Mouse (Mus musculus) skeletal muscle tissue, adult 2 months (tissue): ENCODE data around the gene Anp32e.
"Not testable (repeated sequence)": the region's sequence is repeated elsewhere in the genome, so short reads cannot be mapped to it uniquely, and the experiment has no call there.

Experiments
- DNase-seq: peaks from one replicate; pipeline ENCODE4 v3.0.0-alpha.2; 2012; ENCODE audit warnings: low read depth, low spot score

Gene Anp32e

DNA sequence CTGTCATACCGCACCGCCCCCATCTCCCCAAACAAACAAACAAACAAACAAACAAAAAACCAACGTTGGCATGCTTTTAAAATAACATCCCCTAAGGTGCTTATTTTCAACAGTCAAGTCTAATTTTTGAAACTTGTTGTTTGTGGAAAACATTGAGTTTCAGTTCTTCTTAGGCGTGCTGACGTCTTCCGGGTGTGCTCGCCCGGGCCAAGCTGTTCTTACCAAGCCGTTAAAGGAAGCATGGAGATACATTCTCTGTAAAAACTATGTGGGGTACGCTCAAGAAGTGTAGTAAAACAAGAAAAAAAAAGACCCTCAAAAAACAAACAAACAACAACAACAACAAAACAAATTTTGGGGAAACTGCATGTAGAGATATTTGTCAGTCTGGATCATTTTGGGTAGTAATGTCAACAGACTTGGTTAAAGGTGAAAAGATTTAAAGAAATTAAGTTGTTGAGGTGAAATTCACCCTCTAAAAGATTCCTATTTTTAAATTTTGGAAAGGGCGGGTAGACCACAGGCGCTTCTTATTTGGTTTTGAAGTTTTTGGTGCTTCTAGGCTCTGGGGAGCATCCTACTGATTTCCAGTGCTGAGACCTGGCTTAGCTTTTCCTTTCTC, 43.3 kb downstream of the Anp32e start:
- no peak for DNase-seq

GRCm38 (mm10) chr3:95972873-95973634, 44.0 kb downstream of the Anp32e start:
- DNase-seq = no peak

DNA sequence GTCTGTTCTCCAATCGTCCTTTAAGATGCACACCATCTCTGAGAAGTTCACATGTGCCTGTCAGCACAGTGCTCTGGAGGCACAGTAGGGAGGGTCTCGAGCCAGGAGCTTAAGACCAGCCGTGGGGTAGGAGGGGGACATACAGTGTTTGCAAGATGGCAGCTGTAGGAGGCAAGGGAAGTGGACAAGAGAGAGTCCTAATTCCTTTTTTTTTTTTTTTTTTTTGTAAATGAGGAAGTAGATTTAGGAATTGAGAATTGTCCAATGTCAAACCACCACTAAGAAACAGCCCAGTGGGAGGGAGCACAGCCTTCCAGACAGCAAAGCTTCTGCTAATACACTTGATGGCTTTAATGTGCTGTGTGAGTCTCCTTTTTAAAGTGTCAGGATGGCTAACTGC, 48.0 kb downstream of the Anp32e start:
- no peak for DNase-seq

GRCm38 (mm10) chr3:95977587-95977986, 48.5 kb downstream of the Anp32e start:
- not testable (repeated sequence) for DNase-seq

DNA sequence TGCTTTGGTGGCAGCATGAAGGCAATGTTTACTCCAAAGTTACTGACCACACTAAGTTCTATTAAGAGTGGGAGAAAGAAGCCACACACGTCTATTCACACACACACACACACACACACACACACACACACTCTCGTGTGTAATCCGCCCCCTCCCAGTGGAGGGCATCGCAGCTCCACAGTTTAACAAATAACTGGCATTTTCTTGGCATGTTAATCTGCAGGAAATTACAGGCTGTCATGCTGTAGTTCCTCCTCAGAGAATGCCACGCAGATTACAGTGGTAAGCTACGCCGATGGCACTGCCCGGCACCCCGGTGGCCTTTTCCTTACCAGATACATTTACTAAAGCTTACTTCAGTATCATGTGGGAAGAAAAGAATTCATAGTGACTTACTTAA, 49.2 kb downstream of the Anp32e start:
- no peak for DNase-seq

DNA sequence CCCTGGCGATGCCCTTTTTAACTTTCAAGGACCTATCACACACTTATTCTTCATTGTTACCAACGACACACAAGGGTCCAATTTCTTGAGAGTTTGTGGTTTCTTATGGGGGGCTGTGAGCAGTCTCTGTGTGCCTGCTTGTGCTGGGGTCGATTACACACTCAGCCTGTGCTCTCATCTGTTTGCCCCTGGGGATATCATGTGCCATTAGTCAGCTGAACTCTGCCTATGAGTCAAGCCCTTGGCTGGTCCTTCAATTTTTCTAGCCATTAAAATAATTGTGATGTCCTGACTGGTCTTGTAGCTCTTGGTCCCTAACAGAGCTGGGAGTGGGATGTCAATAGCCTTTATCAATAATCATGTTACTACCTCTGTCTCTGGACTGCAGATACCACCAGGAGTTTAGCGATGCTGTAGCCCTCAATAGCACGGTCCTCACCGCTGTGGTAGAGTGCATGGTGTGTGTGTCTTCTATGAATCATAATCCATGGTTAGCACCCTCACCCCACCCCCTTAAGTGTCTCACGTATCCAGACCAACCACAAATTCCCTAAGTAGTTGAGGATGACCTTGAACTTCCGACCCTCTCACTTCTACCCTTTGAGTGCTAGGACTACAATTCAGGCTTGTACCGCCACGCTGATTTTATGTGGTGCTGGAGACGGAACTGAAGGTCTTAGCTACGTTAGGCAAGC, 51.4 kb downstream of the Anp32e start:
- no peak for DNase-seq

DNA sequence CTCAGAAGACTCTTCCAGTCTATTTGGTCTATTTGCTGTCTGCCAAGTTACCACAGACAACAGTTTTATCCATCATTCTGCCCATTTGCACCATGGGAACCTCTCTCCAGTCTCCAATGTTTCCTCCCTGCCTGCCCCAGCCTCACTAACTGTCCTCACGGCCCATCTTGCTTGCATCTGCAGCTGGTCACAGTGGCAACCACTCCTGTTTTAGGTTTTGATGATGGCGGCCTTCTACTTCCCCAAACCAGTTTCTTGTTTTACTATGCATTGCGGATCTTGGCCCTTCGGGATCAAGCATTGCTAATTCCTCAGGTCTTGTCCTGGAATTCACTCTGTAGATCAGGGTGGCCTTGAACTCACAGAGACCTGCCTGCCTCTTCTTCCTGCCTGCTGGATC, 53.1 kb downstream of the Anp32e start:
- no peak for DNase-seq

GRCm38 (mm10) chr3:95985209-95986000, 56.4 kb downstream of the Anp32e start:
- DNase-seq = peak; percentile 89

DNA sequence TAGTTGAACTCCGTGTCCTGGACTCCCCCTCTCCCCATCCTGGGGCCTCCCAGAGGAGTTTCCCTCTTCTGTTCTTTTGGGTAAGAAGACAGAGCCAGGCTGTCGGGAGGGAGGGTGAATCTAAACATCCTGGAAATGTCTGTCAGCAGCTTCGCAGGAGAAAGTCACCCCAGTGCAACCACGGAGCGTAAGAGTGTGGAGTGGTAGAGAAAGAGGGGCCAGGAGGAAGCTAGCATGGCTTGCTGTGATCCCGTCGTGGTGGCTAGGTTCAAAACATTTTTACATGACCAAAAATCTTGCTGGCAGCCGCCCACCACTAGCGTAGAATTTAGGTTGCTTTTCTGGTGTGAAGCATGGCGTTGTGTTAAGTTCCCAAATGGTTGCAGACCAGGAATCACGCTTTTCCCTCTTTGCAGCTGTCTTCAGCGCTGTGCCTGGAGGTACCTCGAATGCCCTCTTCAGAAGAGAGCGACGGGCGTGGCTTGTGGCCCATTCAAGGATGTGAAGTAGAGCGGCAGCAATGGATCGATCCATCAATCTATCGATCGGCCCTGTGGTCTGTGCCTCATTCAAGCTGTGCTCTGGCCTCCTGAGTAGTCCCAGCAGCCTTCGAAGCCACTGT, 57.1 kb downstream of the Anp32e start:
- no peak for DNase-seq

DNA sequence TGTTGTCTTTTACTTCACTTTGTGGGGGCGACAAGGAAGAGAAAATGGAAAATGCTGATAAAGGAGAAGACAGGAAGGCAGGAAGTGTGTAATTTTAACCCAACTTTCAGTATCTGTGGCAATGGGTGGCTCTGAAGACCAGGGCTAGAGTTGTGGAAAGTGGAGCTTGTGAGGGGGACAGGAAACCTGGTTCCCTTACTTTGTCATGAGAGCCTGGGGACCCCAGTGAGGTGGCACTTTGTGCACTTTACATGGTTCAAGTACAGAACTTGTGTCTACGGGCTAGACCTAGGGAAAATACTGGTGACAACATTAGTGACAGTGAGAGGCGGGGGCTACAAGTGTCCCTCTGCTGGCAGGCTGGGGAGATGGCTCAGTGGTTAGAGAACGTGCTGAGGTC, 57.9 kb downstream of the Anp32e start:
- no peak for DNase-seq

- DNase-seq = no peak
These were observed 58.5 kb downstream of the Anp32e start for GRCm38 (mm10) chr3:95987386-95988110.

DNA sequence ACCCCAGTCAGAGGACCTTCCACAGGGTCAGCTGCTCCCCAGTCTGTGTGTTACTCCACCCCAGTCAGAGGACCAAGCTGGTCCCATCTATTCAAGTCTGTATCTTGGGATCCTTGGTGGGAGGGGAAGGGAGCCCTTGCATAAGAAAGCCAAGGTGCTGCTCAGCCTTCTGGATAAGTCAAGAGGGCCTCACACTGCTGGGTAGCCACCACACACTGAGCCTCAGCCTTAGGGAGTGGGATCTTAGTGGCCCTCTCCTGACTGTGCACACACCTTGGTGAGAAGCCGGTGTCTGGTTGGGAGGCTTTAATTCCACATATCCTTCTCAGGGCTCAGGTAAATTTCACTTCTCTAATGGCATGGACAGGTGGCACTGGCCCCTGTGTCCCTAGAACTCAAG, 59.1 kb downstream of the Anp32e start:
- DNase-seq = no peak

GRCm38 (mm10) chr3:95988969-95989368, 59.9 kb downstream of the Anp32e start:
- DNase-seq = peak; percentile 80

DNA sequence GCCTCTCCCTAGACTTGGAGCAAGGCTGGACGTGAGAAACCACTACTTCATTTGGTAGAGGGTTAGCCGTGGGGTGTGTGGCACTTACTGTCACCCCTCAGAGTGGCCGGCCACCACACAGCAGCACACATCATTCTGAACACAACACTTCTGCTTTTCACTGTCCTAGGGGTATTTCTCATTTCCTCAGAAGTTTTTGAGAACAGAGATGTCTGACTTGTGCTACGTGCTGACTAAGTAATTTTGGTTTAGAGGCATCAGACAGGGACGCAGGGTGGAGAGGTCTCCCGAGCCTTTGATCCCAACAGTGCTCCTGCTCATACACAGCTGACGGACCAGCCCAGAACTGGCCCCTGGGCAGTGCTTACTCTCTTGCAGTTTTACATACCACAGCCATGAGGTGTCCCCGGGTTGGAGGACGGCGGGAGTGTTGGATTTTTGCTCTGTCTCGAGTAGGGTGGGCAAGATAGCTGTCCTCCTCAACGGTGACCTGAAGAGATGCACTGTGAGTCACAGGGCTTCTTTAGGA, 61.4 kb downstream of the Anp32e start:
- no peak for DNase-seq

DNA sequence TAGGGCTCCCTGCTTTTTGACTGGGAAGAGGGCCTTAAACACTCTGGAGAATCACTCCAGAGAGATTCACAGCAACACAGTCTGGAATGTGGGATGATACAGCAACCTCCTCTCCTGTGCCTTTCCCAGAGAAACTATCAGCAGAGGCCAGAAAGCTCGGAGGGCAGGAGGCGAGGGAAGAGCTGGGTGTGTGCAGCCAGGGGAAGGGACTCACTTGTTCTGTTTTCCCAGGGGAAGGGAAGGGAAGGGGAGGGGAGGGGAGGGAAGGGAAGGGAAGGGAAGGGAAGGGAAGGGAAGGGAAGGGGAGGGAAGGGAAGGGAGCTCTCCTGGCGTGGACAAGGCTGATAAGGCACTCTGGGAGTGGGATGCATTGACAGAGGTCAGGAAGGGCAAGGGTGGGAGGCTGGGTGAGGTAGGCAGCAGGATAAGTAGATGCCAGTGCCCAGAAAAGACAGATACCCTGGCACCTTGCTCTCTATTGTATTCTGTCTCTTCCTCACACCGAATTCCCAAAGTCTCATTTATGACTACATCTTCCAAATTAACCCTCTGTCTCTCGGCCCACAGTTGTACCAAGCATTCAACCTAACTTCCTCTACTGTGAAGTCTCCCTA, 64.1 kb downstream of the Anp32e start:
- no peak for DNase-seq

DNA sequence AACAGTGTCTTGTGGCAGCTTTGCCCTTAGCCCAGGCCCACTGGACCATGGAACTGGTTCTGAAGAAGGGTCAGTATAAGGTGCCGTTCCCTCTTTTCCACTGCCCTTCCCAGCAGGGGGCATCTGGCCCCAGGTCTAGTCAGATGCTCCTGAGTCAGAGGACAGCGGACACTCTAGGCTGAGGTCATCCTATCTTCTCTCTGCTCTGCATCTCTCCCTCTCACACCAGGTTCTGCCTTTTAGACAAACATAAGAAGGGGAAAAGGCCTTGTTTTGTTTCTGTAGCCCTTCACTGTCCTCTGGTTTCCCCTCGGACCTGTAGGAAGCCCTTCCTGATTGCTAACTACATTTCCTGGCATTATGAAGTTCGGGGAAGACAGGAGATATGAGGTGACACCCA, 64.8 kb downstream of the Anp32e start:
- DNase-seq = no peak

DNA sequence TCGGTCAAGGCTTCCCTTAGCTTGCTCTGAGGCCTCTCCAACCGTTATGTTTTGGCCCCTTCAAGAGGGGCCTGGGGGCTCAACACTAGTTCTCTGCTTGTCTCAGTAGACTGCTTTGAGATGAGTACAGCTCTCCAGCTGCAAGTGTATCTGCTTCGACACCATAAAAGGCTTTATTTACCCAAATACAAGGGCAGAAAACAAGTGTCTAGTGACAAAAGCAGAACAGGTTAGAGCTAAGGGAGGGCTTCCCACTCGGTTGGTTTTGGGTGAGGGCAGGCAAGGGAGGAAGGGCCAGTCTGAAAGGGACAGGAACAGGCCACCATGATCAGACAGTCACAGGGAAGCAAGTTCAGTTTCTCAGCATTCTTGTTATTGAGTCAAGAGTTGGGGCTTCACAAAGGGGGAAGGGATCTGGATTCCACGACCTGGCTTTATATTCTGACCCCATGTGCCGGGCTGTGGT, 65.4 kb downstream of the Anp32e start:
- DNase-seq = no peak

GRCm38 (mm10) chr3:95994975-95995801, 66.1 kb downstream of the Anp32e start:
- DNase-seq = no peak

GRCm38 (mm10) chr3:95995802-95996428, 66.9 kb downstream of the Anp32e start, which contains the start of gene Plekho1:
Plekho1 (minus strand) TSS chr3:95996001.
- DNase-seq = no peak
